Comparison of ENCODE assay signal across 17 mouse cellular contexts in the genomic region with DNA sequence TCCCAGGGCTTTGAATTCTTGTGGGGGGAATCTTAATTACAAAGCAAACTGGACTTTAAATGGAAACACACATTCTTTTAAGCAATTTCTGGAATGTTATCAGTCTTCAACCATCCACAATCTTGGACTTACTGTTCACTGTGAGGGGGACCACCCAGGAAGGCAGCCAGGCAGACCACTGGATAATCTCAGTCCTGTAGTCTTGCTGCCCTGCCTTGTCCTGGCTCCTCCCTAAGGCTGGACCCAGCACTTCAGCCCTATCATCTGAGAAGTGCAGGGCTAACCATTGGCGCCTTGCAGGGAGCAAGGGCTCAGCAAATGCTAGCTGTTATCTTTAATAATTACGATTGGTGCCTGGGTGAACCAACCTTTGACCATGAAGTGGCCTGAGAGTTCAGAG. TPM values are rescaled to one million over a fixed set of nuclear protein-coding genes. Genes with fewer than 3 reads are reported as not detected.
DNase-seq lines count a peak whose midpoint lies in the region; ATAC-seq and TF ChIP-seq lines count a peak whose summit lies in the region.
"Had no signal": no experiment of that assay in that cellular context is flagged by ENCODE, and none has a peak within 500 bp of the region (broad histone marks: within the 10 kb centered on the region; RNA-seq: fewer than 3 reads in every experiment).

No protein-coding gene starts in this region.

- DNase-seq in kidney, postnatal 0 days (ENCODE audit: low spot score) = peak; percentile 78
- no peak for DNase-seq in kidney, adult 18-20 months
- DNase-seq in urinary bladder, postnatal 4 days (ENCODE audit: low spot score in 2 of 2) = peak; percentile 58 to 60
- DNase-seq in urinary bladder, postnatal 25 days (ENCODE audit: low spot score) = no peak
- peak; percentile 86 for DNase-seq in yolk sac, embryonic 10.5 days (ENCODE audit: low spot score)
- DNase-seq in layer of hippocampus, adult 9-10 months (ENCODE audit: low spot score) = no peak
- no peak for DNase-seq in midbrain, postnatal 0 days (ENCODE audit: low spot score)
- DNase-seq: cerebellum, postnatal 10 days; gastrocnemius, postnatal 10 days had no signal

- H3K4me2 ChIP-seq in kidney, postnatal 0 days (ENCODE audit: low read length) = no peak overlapping the region
- H3K4me2 ChIP-seq in intestine, postnatal 0 days (replicated peaks; ENCODE audit: low read depth) = no peak overlapping the region
- H3K4me2 ChIP-seq in midbrain, postnatal 0 days (ENCODE audit: low read depth, low read length, poor library complexity, severe bottlenecking) = no peak overlapping the region
- H3K4me2 ChIP-seq: forebrain, embryonic 15.5 days; heart, embryonic 15.5 days; limb, embryonic 12.5 days had no signal

- no peak for ATAC-seq in kidney, postnatal 0 days (replicated peaks; ENCODE audit: low FRiP score, low read depth)
- 0 out of 2 replicates have a peak, but pooled peaks have one; percentile 50 for ATAC-seq in intestine, postnatal 0 days
- no peak for ATAC-seq in midbrain, postnatal 0 days (ENCODE audit: low FRiP score)
- ATAC-seq: forebrain, embryonic 15.5 days; hindbrain, postnatal 0 days had no signal

- H3K9ac ChIP-seq in kidney, postnatal 0 days (ENCODE audit: low read depth, low read length) = no peak overlapping the region
- H3K9ac ChIP-seq in intestine, postnatal 0 days (ENCODE audit: low read depth, low read length) = no peak overlapping the region
- H3K9ac ChIP-seq in midbrain, postnatal 0 days (replicated peaks; ENCODE audit: low read length, poor library complexity, severe bottlenecking) = no peak overlapping the region
- H3K9ac ChIP-seq: forebrain, embryonic 15.5 days; heart, embryonic 15.5 days; limb, embryonic 12.5 days had no signal

- peak overlapping the region; percentile 50; the same call in 1 of the 2 replicates for H3K27ac ChIP-seq in kidney, postnatal 0 days
- no peak overlapping the region for H3K27ac ChIP-seq in intestine, postnatal 0 days (ENCODE audit: low read depth, low read length)
- no peak overlapping the region for H3K27ac ChIP-seq in midbrain, postnatal 0 days (ENCODE audit: low read depth, low read length)
- H3K27ac ChIP-seq: forebrain, embryonic 15.5 days; heart, embryonic 15.5 days; hindbrain, postnatal 0 days had no signal

- no peaks in the 10 kb centered on the region for H3K27me3 ChIP-seq in kidney, postnatal 0 days (ENCODE audit: insufficient read depth, low read length)
- H3K27me3 ChIP-seq in intestine, postnatal 0 days (replicated peaks; ENCODE audit: control insufficient read depth, insufficient read depth, low read length) = no peaks in the 10 kb centered on the region
- H3K27me3 ChIP-seq in midbrain, postnatal 0 days (ENCODE audit: insufficient read depth, low read length) = no peaks in the 10 kb centered on the region
- H3K27me3 ChIP-seq: forebrain, embryonic 15.5 days; heart, embryonic 15.5 days; limb, embryonic 12.5 days had no signal

- H3K4me1 ChIP-seq in kidney, postnatal 0 days (replicated peaks; ENCODE audit: insufficient read depth, low read length) = peaks cover 6% of the 10 kb centered on the region; the same call in 1 of the 2 replicates
- H3K4me1 ChIP-seq in intestine, postnatal 0 days (replicated peaks; ENCODE audit: control insufficient read depth, insufficient read depth, low read length) = peaks cover 14% of the 10 kb centered on the region
- no peaks in the 10 kb centered on the region for H3K4me1 ChIP-seq in midbrain, postnatal 0 days (ENCODE audit: insufficient read depth, low read length)

- no peaks in the 10 kb centered on the region for H3K36me3 ChIP-seq in kidney, postnatal 0 days (ENCODE audit: insufficient read depth, low read length)
- H3K36me3 ChIP-seq in intestine, postnatal 0 days (ENCODE audit: control insufficient read depth, insufficient read depth) = no peaks in the 10 kb centered on the region
- no peaks in the 10 kb centered on the region for H3K36me3 ChIP-seq in midbrain, postnatal 0 days (ENCODE audit: insufficient read depth, low read length)
- H3K36me3 ChIP-seq: forebrain, embryonic 15.5 days; heart, embryonic 15.5 days; limb, embryonic 12.5 days had no signal

- no peak for TF ChIP-seq CTCF in kidney, postnatal 0 days (IDR thresholded peaks at IDR 0.05; ENCODE audit: low read depth)
- TF ChIP-seq CTCF in intestine, postnatal 0 days (IDR thresholded peaks at IDR 0.05; ENCODE audit: low read depth) = 0 out of 2 replicates have a peak, but pooled peaks have one; percentile 4
- no peak for TF ChIP-seq CTCF in midbrain, postnatal 0 days (IDR thresholded peaks at IDR 0.05)

- WGBS in kidney, postnatal 0 days = 44% methylated on average over 2 of the region's 2 CpGs
- 25% methylated on average over 2 of the region's 2 CpGs for WGBS in intestine, postnatal 0 days
- 81% methylated on average over 2 of the region's 2 CpGs for WGBS in midbrain, postnatal 0 days

- H3K9me3 ChIP-seq in kidney, postnatal 0 days (replicated peaks; ENCODE audit: low read length) = no peaks in the 10 kb centered on the region
- no peaks in the 10 kb centered on the region for H3K9me3 ChIP-seq in intestine, postnatal 0 days (ENCODE audit: control insufficient read depth)
- H3K9me3 ChIP-seq in midbrain, postnatal 0 days (ENCODE audit: low read length) = no peaks in the 10 kb centered on the region
- H3K9me3 ChIP-seq: forebrain, embryonic 15.5 days; heart, embryonic 15.5 days; limb, embryonic 12.5 days had no signal

- no peak overlapping the region for H3K4me3 ChIP-seq in kidney, postnatal 0 days (replicated peaks; ENCODE audit: low read depth, low read length)
- H3K4me3 ChIP-seq in intestine, postnatal 0 days (ENCODE audit: low read depth, low read length) = no peak overlapping the region
- H3K4me3 ChIP-seq in midbrain, postnatal 0 days (ENCODE audit: low read depth, low read length) = no peak overlapping the region
- H3K4me3 ChIP-seq: forebrain, embryonic 15.5 days; heart, embryonic 15.5 days; limb, embryonic 12.5 days; myocyte had no signal

RNA-seq across cellular contexts. Expression of a gene that starts 37.3 kb away (rescaled TPM):
- polyA plus RNA-seq in kidney, postnatal 0 days (2015; fragmentation: Nextera tagmentation; extraction: Ambion mirVana) = not detected in 2 replicates
- not detected in 2 replicates for polyA plus RNA-seq in intestine, postnatal 0 days (2015; fragmentation: Nextera tagmentation; extraction: Ambion mirVana)
- not detected in 2 replicates for total RNA-seq in midbrain, postnatal 0 days (2014; rRNA removed)
- 0.10 and 0.20 TPM in 2 replicates for polyA plus RNA-seq in midbrain, postnatal 0 days (2015; fragmentation: Nextera tagmentation; extraction: Ambion mirVana)
- total RNA-seq: adrenal gland, adult 2 months; gastrocnemius, postnatal 10 days; megakaryocyte, adult 5-6 weeks had no signal
- polyA plus RNA-seq: adrenal gland, adult 2 months; forebrain, embryonic 15.5 days; heart, embryonic 15.5 days; hindbrain, postnatal 0 days; limb, embryonic 12.5 days; myocyte had no signal

Comparison
In these comparisons a context has a peak if more than half of its experiments do, and no peak if none do; other contexts are left out.
1. DNase-seq: peak in kidney, postnatal 0 days (single experiment), urinary bladder, postnatal 4 days (2 of 2) and yolk sac, embryonic 10.5 days (single experiment); none in kidney, adult 18-20 months (single experiment), urinary bladder, postnatal 25 days (single experiment), layer of hippocampus, adult 9-10 months (single experiment) and midbrain, postnatal 0 days (single experiment).